Mouse (Mus musculus) spleen, postnatal 10 days (tissue): Measurements from ENCODE around the gene Tmprss6.
A peak's percentile ranks its signal among the peaks of the same experiment; 100 is the strongest.

ENCODE experiments used
- DNase-seq, 2 experiments: peaks; one replicate each; pipeline ENCODE4 v3.0.0; 2021 to 2022; ENCODE audit warnings: low spot score in 2 of 2

The Tmprss6 gene

GRCm38 (mm10) chr15:78420395-78420794 lies 48.0 kb downstream of the Tmprss6 start:
- no peak for DNase-seq

GRCm38 (mm10) chr15:78416937-78417336 lies 51.5 kb downstream of the Tmprss6 start:
- DNase-seq, result no peak

- DNase-seq, result no peak
Measured at GRCm38 (mm10) chr15:78414157-78414556, 54.3 kb downstream of the Tmprss6 start.

- no peak for DNase-seq
Measured at GRCm38 (mm10) chr15:78413719-78414117, 54.7 kb downstream of the Tmprss6 start.

GRCm38 (mm10) chr15:78413083-78413718 lies 55.2 kb downstream of the Tmprss6 start:
- DNase-seq, result peak; percentile 56 to 76

- DNase-seq, result no peak
Measured at GRCm38 (mm10) chr15:78409570-78410052, 58.8 kb downstream of the Tmprss6 start.

GRCm38 (mm10) chr15:78406293-78406934 lies 62.0 kb downstream of the Tmprss6 start, which contains the start of gene Mpst:
Gene Mpst, plus strand, starts transcription at chr15:78406416.
- peak; percentile 91 to 96 for DNase-seq

- DNase-seq, result peak; percentile 84 to 85
Measured at GRCm38 (mm10) chr15:78405517-78406211, 62.8 kb downstream of the Tmprss6 start, which contains the start of gene Tst. Gene Tst, minus strand, starts transcription at chr15:78405907.

- DNase-seq, result peak in 1 of 2 experiments; percentile 29
Measured at GRCm38 (mm10) chr15:78405098-78405497, 63.3 kb downstream of the Tmprss6 start.

GRCm38 (mm10) chr15:78403896-78404295 lies 64.5 kb downstream of the Tmprss6 start:
- peak; percentile 19 to 32 for DNase-seq

- DNase-seq, result peak; percentile 18 to 43
Measured at GRCm38 (mm10) chr15:78403301-78403741, 65.1 kb downstream of the Tmprss6 start.

- DNase-seq, result no peak
Measured at GRCm38 (mm10) chr15:78402423-78402822, 66.0 kb downstream of the Tmprss6 start.

- peak; percentile 24 to 50 for DNase-seq
Measured at GRCm38 (mm10) chr15:78401921-78402320, 66.5 kb downstream of the Tmprss6 start.

- DNase-seq, result no peak
Measured at GRCm38 (mm10) chr15:78401345-78401744, 67.1 kb downstream of the Tmprss6 start.

- no peak for DNase-seq
Measured at GRCm38 (mm10) chr15:78395478-78395962, 72.9 kb downstream of the Tmprss6 start, which contains the start of gene Tex33. Gene Tex33, minus strand, starts transcription at chr15:78395912.

GRCm38 (mm10) chr15:78390855-78391254 lies 77.6 kb downstream of the Tmprss6 start:
- DNase-seq, result no peak
